Mouse (Mus musculus): Measurements from ENCODE around the gene Hyal1.

DNA sequence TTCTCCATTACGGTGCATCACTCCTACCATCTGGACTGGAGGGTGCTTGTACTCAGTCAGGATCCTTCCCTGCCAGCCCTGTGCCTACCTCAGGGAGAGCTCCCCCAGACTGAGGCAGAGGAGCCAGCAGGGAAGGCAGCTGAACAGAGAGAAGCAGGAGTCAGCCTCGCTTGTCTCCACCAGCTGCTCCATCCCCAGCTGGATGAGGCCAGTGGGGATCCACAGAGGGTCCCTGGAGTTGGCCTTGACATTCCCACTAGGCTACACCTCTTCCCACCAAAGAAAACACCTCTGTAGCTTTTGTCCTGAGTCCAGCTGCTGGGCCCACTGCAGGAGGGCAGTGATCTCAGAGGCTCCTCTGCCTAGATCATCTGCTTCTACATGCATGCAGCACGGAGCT lies 48.2 kb downstream of the Hyal1 start:
- no peak for TF ChIP-seq POLR2A (IDR thresholded peaks at IDR 0.05; ENCODE audit: low read depth, low read length)
- TF ChIP-seq CTCF (IDR thresholded peaks at IDR 0.05; ENCODE audit: extremely low read depth, insufficient read depth, insufficient read length, insufficient replicate concordance) = no peak

Measured in spleen, adult 2 months (tissue).